ENCODE assay signal across 8 mouse cellular contexts in genomic region chr11:35980411-35980917, GRCm38 (mm10). TPM values are rescaled to one million over a fixed set of nuclear protein-coding genes. Genes with fewer than 3 reads are reported as not detected.
DNase-seq lines count a peak whose midpoint lies in the region; ATAC-seq and TF ChIP-seq lines count a peak whose summit lies in the region.

Gene Wwc1 (minus strand): TSS chr11:35980527.

- peaks cover 6% of the 10 kb centered on the region; the same call in 1 of the 2 replicates for H3K4me1 ChIP-seq in heart, embryonic 11.5 days (ENCODE audit: control insufficient read depth, insufficient read depth, low read length)
- peaks cover 46% of the 10 kb centered on the region for H3K4me1 ChIP-seq in kidney, embryonic 15.5 days
- H3K4me1 ChIP-seq in liver, adult 2 months (ENCODE audit: control insufficient read depth, insufficient read depth, low read length) = peaks cover 29% of the 10 kb centered on the region
- H3K4me1 ChIP-seq in neural tube, embryonic 12.5 days = peaks cover 39% of the 10 kb centered on the region

- 0% methylated on average over 43 of the region's 47 CpGs for WGBS in heart, embryonic 11.5 days (ENCODE audit: insufficient replicate concordance)
- WGBS in kidney, embryonic 15.5 days = 0% methylated on average over 46 of the region's 47 CpGs
- under 1% methylated on average over 39 of the region's 47 CpGs for WGBS in liver, adult 2 months
- WGBS in neural tube, embryonic 12.5 days = under 1% methylated on average over 35 of the region's 47 CpGs

- peak within 1 kb of the TSS; percentile 65 for H3K4me3 ChIP-seq in heart, embryonic 11.5 days (ENCODE audit: low read depth, low read length)
- peak within 1 kb of the TSS; percentile 77 for H3K4me3 ChIP-seq in kidney, embryonic 15.5 days (replicated peaks)
- H3K4me3 ChIP-seq in liver, adult 2 months (ENCODE audit: insufficient read depth, low read depth, low read length) = peak within 1 kb of the TSS; percentile 93
- peak within 1 kb of the TSS; percentile 87 for H3K4me3 ChIP-seq in neural tube, embryonic 12.5 days

- TF ChIP-seq POLR2A in liver, adult 2 months (IDR thresholded peaks at IDR 0.05; ENCODE audit: extremely low read depth, insufficient read depth, low read length) = 0 out of 2 replicates have a peak, but pooled peaks have one; percentile 25

- no peak within 1 kb of the TSS for H3K27ac ChIP-seq in heart, embryonic 11.5 days (ENCODE audit: low read depth, low read length)
- peak within 1 kb of the TSS; percentile 57 for H3K27ac ChIP-seq in kidney, embryonic 15.5 days
- H3K27ac ChIP-seq in liver, adult 2 months (replicated peaks; ENCODE audit: insufficient read depth, low read depth, low read length) = peak within 1 kb of the TSS; percentile 76
- H3K27ac ChIP-seq in neural tube, embryonic 12.5 days = no peak within 1 kb of the TSS

- ATAC-seq in cerebellum, adult (ENCODE audit: insufficient number of reproducible peaks, low FRiP score, low TSS enrichment) = peak; percentile 59; the same call in 1 of the 2 replicates
- ATAC-seq in heart, embryonic 11.5 days (replicated peaks; ENCODE audit: insufficient number of reproducible peaks, low FRiP score, low TSS enrichment) = peak; percentile 69; the same call in 1 of the 2 replicates
- peak; percentile 82 for ATAC-seq in kidney, embryonic 15.5 days (replicated peaks; ENCODE audit: low FRiP score)
- peak; percentile 81 for ATAC-seq in neural tube, embryonic 12.5 days (ENCODE audit: low FRiP score, low read depth)

- H3K79me2 ChIP-seq in liver, adult 2 months (ENCODE audit: control insufficient read depth, insufficient read depth, low read length) = peaks cover 22% of the 10 kb centered on the region

- peaks cover 34% of the 10 kb centered on the region for H3K27me3 ChIP-seq in heart, embryonic 11.5 days (ENCODE audit: control insufficient read depth, insufficient read depth, low read length)
- peaks cover 39% of the 10 kb centered on the region for H3K27me3 ChIP-seq in kidney, embryonic 15.5 days
- H3K27me3 ChIP-seq in liver, adult 2 months (ENCODE audit: control insufficient read depth, insufficient read depth, low read length) = no peaks in the 10 kb centered on the region
- H3K27me3 ChIP-seq in neural tube, embryonic 12.5 days (replicated peaks) = peaks cover 8% of the 10 kb centered on the region; the same call in 1 of the 2 replicates

- peak within 1 kb of the TSS; percentile 68 for H3K9ac ChIP-seq in heart, embryonic 11.5 days (ENCODE audit: low read depth, low read length)
- H3K9ac ChIP-seq in kidney, embryonic 15.5 days = peak within 1 kb of the TSS; percentile 70
- peak within 1 kb of the TSS; percentile 89 for H3K9ac ChIP-seq in liver, adult 2 months (ENCODE audit: low read depth, low read length)
- H3K9ac ChIP-seq in neural tube, embryonic 12.5 days = peak within 1 kb of the TSS; percentile 89

- peak within 1 kb of the TSS; percentile 96 for H3K4me2 ChIP-seq in heart, embryonic 11.5 days
- peak within 1 kb of the TSS; percentile 93 for H3K4me2 ChIP-seq in kidney, embryonic 15.5 days
- H3K4me2 ChIP-seq in neural tube, embryonic 12.5 days (replicated peaks) = peak within 1 kb of the TSS; percentile 93

- H3K36me3 ChIP-seq in heart, embryonic 11.5 days (ENCODE audit: control insufficient read depth, insufficient read depth, low read length) = no peaks in the 10 kb centered on the region
- H3K36me3 ChIP-seq in kidney, embryonic 15.5 days = no peaks in the 10 kb centered on the region
- H3K36me3 ChIP-seq in liver, adult 2 months (ENCODE audit: control insufficient read depth, insufficient read depth, low read length) = no peaks in the 10 kb centered on the region
- H3K36me3 ChIP-seq in neural tube, embryonic 12.5 days = no peaks in the 10 kb centered on the region

- no peak for DNase-seq in cerebellum, postnatal 25 days
- peak; percentile 67 to 82 for DNase-seq in cerebellum, postnatal 10 days
- peak; percentile 39 for DNase-seq in liver, adult 2 months (ENCODE audit: extremely low read depth, low read depth, low spot score)
- peak; percentile 73 for DNase-seq in urinary bladder, postnatal 25 days (ENCODE audit: low spot score)

- H3K9me3 ChIP-seq in heart, embryonic 11.5 days (replicated peaks; ENCODE audit: control insufficient read depth, low read length) = no peaks in the 10 kb centered on the region
- H3K9me3 ChIP-seq in kidney, embryonic 15.5 days (replicated peaks) = no peaks in the 10 kb centered on the region
- H3K9me3 ChIP-seq in neural tube, embryonic 12.5 days = no peaks in the 10 kb centered on the region

- no peak for TF ChIP-seq CTCF in liver, adult 2 months (IDR thresholded peaks at IDR 0.05; ENCODE audit: low read depth, low read length)

RNA-seq across cellular contexts. Expression of gene Wwc1, which starts in this region (rescaled TPM):
- polyA plus RNA-seq in heart, embryonic 11.5 days (2014; fragmentation: Nextera tagmentation; extraction: Ambion mirVana) = 2.5 and 2.9 TPM in 2 replicates
- polyA plus RNA-seq in kidney, embryonic 15.5 days (2015; fragmentation: Nextera tagmentation; extraction: Ambion mirVana) = 6.9 and 7.1 TPM in 2 replicates
- total RNA-seq in liver, adult 2 months (2014; rRNA removed) = 11.3 and 15.7 TPM in 2 replicates
- polyA plus RNA-seq in liver, adult 2 months (2012; rRNA removed) = 25.0 and 32.7 TPM in 2 replicates
- 13.6 and 15.5 TPM in 2 replicates for polyA plus RNA-seq in neural tube, embryonic 12.5 days (2016; fragmentation: Nextera tagmentation; extraction: Ambion mirVana)

Comparison
In these comparisons a context has a peak if more than half of its experiments do, and no peak if none do; other contexts are left out.
1. DNase-seq: peak in cerebellum, postnatal 10 days (2 of 2), liver, adult 2 months (single experiment) and urinary bladder, postnatal 25 days (single experiment); none in cerebellum, postnatal 25 days (0 of 2).
2. H3K27ac ChIP-seq: peak in kidney, embryonic 15.5 days (single experiment) and liver, adult 2 months (single experiment); none in heart, embryonic 11.5 days (single experiment) and neural tube, embryonic 12.5 days (single experiment).
3. Peak in every context shown above with its lines, with median percentiles within 50 percentile points of each other: ATAC-seq, H3K4me2 ChIP-seq, H3K4me3 ChIP-seq and H3K9ac ChIP-seq.